Mouse (Mus musculus) heart, adult 18-20 months (tissue): ENCODE data around the gene Srrm4. TPM values are rescaled to one million over a fixed set of nuclear protein-coding genes. Genes with fewer than 3 reads are reported as not detected.
"Not testable (repeated sequence)": the region's sequence is repeated elsewhere in the genome, so short reads cannot be mapped to it uniquely, and the experiment has no call there.

Source experiments
- DNase-seq, 2 experiments: peaks; one replicate each; pipeline ENCODE4 v3.0.0; 2021 to 2022; ENCODE audit warnings: mixed read lengths in 1 of 2
- total RNA-seq, 2 experiments: library from RNA; stranded (reverse); gene quantifications; 2 replicates each; pipeline ENCODE4 v1.2.3; 2021

The Srrm4 gene
- total RNA-seq, 2 experiments from 2014 or later: 7.2 to 12.0 TPM

DNA sequence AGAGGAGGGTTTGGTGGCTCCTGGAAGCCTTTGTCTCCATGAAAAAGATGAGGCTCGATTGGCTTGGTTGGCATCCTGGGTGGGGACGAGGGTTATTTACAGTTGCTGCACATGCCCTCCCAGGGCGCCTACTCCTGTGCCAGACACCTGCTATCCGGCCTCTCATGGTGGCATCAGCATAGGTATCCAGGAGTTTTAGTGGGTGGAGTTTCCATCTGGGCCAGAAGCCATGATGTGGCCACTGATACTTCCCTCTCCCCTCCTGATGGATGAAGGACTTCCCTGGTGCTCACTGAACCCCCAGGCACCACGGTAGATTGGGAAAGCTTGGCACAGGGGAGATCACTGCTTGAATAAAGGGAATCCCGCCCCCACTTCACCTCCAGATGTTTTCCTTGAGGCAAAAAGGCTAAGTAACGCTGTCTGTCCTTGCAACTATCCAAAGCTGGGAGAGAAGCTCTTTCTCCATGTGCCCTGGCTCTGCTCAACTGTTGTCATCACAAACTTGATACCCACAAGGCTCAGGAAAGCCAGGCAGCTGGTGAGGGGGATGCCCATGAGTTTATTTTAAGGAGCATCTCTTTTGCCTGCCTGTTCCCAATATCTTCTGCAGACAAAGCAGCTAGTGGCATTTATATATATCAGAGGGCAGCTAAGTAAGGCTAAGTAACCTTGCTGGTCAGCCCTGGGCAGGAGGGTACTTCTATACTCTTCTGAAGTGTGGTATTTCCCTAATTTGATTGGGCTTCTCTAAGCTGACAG, 148.7 kb downstream of the Srrm4 start:
- DNase-seq: peak in 1 of 2 experiments; percentile 10

DNA sequence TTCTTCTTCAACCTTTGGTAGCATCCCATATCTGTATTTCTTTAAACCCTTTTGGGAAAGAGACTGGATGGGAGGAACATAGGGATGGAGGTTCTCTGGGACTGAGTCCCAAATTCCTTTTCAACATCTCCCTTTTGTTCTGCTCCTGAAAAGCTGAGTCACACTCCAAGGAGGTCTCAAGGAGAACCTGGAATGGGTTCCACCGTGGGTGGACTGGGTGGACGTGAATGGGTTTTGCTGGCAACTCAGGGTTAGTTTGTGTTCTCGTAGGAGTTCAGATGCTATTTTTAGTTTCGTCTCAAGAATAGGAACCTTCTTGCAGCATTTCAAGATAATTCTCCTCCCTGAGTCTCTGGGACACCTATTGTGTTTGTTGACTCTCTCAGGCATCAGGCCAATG, 151.4 kb downstream of the Srrm4 start:
- DNase-seq: no peak

DNA sequence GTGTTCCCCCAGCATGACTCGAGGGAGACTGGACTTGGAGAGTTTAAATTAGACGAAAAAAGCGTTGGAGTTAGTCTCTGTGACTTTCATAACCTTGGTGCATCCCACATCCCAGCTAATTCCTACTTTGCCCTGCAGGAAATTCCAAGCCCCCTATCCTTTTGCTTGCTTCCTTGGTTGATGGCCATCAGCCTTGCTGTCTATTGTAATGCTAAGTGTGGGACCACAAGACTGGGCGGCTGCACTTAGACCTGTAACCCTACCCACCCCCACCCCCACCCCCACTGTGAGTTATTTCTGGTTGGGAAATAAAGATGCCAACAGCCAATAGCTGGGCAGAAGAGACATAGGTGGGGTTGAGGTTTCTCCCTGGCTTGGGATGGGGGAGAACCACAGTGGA, 153.3 kb downstream of the Srrm4 start:
- no peak for DNase-seq

GRCm38 (mm10) chr5:116436117-116436516, 155.5 kb downstream of the Srrm4 start:
- DNase-seq: no peak

GRCm38 (mm10) chr5:116434976-116435850, 156.4 kb downstream of the Srrm4 start:
- DNase-seq: no peak

DNA sequence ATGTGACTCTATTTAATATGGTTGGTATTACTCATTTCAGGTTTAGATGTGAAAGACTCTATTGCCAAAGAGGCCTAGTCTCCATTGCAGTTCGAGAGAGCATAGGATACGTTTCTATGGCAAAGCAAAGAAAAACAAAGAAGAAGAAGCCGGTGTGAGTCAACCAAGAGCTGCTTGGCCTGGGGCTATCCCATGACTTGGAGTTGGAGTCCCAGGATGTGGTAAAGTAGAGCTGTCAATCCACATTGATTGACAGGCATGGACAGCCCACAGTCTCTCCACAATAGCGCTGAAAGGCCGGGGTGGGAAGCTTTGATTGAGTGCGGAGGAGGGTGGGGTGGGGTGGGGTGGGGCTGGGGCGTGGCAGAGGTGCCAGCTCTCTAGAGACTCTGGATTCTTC, 158.7 kb downstream of the Srrm4 start:
- DNase-seq: no peak

GRCm38 (mm10) chr5:116426701-116427100, 164.9 kb downstream of the Srrm4 start:
- no peak for DNase-seq

DNA sequence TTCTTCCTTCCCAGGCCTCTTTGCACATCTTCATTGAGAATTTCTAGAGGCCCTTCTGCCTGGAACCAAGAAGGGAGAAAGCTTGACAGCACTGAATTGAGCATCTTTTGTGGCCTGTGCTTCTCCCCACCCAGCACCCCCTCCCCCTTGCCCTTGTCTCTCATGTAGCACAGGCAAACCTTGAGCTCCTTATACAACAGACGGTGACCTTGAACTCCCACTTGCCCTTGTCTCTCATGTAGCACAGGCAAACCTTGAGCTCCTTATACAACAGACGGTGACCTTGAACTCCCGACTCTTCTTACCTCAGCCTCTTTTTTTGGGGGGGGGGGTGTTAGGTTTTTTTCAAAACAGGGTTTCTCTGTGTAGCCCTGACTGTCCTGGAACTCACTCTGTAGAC, 165.9 kb downstream of the Srrm4 start:
- not testable (repeated sequence) for DNase-seq

- DNase-seq: peak; percentile 69 to 73
Measured at GRCm38 (mm10) chr5:116425273-116425672, 166.3 kb downstream of the Srrm4 start.

GRCm38 (mm10) chr5:116423746-116424145, 167.9 kb downstream of the Srrm4 start:
- DNase-seq: peak in 1 of 2 experiments; percentile 18

DNA sequence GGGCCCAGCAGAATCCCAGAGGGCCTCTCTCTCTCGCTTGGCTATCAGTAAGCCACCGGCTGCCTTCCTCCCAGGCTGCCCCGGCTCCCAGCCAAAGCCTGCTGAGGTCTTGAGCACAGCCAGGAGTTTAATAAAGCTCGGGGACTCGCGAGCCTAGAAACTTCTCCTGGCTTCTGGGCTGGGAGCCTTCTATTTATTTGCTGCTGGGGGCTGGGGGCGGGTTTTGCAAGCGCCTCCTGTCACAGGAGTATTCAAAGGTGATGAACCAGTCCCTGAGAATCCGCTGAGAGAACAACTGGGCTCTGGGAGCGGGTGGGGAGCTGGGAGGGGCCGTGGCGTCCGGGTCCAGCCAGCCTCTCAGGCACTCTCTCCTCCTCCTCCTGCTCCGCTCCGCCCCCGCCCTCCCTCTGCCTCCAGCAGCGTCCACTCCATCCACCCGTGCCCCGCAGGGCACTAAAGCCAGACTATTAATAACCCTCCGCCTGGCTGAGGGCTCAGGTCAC, 168.9 kb downstream of the Srrm4 start, which contains the start of gene Hspb8:
Gene Hspb8, minus strand, starts transcription at position 166 of the 503 bp plus-strand sequence.
- DNase-seq: peak; percentile 92 to 94

DNA sequence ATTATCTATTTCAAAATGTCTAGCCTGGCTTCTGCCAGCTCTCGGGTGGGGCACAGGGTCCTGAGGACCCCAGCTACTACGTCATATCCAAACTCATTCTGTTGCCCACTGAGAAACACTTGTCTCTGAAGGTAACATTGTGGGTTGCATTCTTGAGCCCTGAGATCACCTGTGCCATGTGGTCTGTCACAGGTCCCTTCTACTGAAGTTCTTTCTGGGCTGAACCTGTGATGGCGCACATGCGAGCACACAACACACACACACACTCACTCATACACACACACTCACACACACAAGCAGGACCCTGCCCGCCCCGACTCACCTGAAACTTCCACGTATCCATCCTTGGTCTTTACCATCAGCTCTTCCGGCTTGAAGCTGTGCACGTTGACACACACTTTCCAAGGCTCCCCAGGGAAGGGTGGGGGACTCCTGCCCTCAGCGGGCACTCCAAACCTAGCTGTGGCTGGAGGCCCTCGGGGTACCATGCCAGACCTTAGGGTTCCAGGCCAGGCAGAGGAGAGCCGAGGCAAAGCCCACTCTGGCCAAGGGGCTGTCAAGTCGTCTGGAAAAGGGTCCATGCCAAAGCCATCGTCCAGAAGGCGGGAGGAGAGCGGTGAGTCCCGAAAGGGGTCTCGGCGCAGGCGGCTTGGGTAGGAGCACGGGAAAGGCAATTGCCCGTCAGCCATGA, 169.7 kb downstream of the Srrm4 start:
- DNase-seq: peak in 1 of 2 experiments; percentile 63

- DNase-seq: peak; percentile 61 to 63
Measured at GRCm38 (mm10) chr5:116420759-116421225, 170.8 kb downstream of the Srrm4 start.

- DNase-seq: peak in 1 of 2 experiments; percentile 43
Measured at GRCm38 (mm10) chr5:116420213-116420612, 171.4 kb downstream of the Srrm4 start.

- DNase-seq: peak; percentile 62 to 67
Measured at GRCm38 (mm10) chr5:116419322-116420045, 172.1 kb downstream of the Srrm4 start.

- DNase-seq: no peak
Measured at GRCm38 (mm10) chr5:116416208-116416607, 175.4 kb downstream of the Srrm4 start.

GRCm38 (mm10) chr5:116409689-116410590, 181.7 kb downstream of the Srrm4 start:
- DNase-seq: peak; percentile 26 to 31

- no peak for DNase-seq
Measured at GRCm38 (mm10) chr5:116408965-116409364, 182.7 kb downstream of the Srrm4 start.

- DNase-seq: peak in 1 of 2 experiments; percentile 62
Measured at GRCm38 (mm10) chr5:116407936-116408335, 183.7 kb downstream of the Srrm4 start.

DNA sequence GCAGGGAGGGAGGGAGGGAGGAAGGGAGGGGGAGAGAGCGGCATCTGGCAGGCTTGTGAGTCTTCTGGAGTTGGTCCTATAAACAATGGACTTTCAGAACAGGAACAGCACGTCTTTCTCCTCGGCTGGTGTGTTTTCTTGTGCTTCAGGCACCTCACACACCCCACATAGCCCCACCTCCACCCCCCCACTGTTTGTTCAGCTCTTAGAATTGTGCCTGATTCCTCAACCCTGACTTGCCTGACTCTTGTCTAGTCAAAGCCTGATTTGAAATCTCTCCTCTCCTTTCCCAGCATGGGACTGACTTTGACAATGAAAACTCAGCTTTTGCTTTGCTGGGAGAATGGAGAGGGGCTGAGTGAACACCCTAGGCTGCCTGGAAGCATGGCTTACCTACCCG, 184.3 kb downstream of the Srrm4 start:
- DNase-seq: no peak
